Comparison of ENCODE assay signal across 27 mouse cellular contexts in the genomic region with DNA sequence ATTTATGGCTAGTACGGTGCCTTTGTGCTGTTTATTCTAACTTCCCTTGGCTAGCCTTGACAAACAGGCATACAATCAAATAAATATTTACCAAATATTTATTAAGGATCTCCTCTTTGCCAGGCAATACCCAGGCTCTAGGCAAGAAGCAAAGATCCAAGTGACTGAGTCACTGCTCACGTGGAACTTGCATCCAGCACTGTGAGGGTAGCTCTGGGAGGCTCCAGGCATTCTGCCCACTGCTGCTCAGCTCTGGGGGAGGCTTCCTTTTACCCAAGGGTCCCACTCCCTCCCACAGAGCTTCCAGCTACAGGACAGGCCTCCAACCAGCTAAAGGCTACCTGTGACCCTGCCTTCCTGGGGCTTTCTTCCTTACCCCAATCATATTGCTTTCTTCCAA.
DNase-seq lines count a peak whose midpoint lies in the region; ATAC-seq and TF ChIP-seq lines count a peak whose summit lies in the region.
"Had no signal": no experiment of that assay in that cellular context is flagged by ENCODE, and none has a peak within 500 bp of the region (broad histone marks: within the 10 kb centered on the region; RNA-seq: fewer than 3 reads in every experiment).

No protein-coding gene starts in this region.

- H3K27me3 ChIP-seq in C2C12 (ENCODE audit: control insufficient read depth, insufficient read depth, insufficient read length) (peaks cover 3% of the 10 kb centered on the region), Patski (no peaks in the 10 kb centered on the region), myocyte (ENCODE audit: control insufficient read depth, insufficient read depth, insufficient read length) (peaks cover under 1% of the 10 kb centered on the region)

- H3K4me2 ChIP-seq in myocyte (ENCODE audit: low read depth), result peak overlapping the region; percentile 54
- H3K4me2 ChIP-seq: embryonic facial prominence, embryonic 13.5 days; embryonic facial prominence, embryonic 15.5 days; forebrain, embryonic 12.5 days had no signal

- DNase-seq in Patski (ENCODE audit: low read depth, low spot score), result no peak
- DNase-seq in left cerebral cortex, adult 8-10 months (ENCODE audit: low spot score in 2 of 2), result no peak
- DNase-seq in gastrocnemius, adult 8-10 months (ENCODE audit: low spot score in 2 of 2), result no peak
- no peak for DNase-seq in urinary bladder, adult 2 months (ENCODE audit: low spot score)
- DNase-seq: adrenal gland, adult 8-10 months; adrenal gland, postnatal 14 days; adrenal gland, postnatal 36 days; B cell, adult 2 months; cerebellum, adult 11 months; cerebellum, adult 18-20 months; cerebellum, adult 8-10 months; cerebellum, adult 9-11 months; cerebellum, postnatal 14 days; cerebellum, postnatal 36 days; embryo, embryonic 11 days had no signal

- no peaks in the 10 kb centered on the region for H3K79me3 ChIP-seq in C2C12 (ENCODE audit: low read depth)

- TF ChIP-seq POLR2A in embryonic fibroblast, embryonic 13.5 days (IDR thresholded peaks at IDR 0.05; ENCODE audit: low read depth, low read length), result no peak
- TF ChIP-seq POLR2A in myocyte (IDR thresholded peaks at IDR 0.05; ENCODE audit: insufficient read length, low read depth), result no peak

- H3K79me2 ChIP-seq in C2C12 (ENCODE audit: control insufficient read depth, insufficient read depth) (no peaks in the 10 kb centered on the region), myocyte (ENCODE audit: control insufficient read depth, insufficient read depth) (no peaks in the 10 kb centered on the region)

- ATAC-seq in Patski, result peak; percentile 55
- ATAC-seq in CD4-positive, CD25-positive, alpha-beta regulatory T cell, adult 4 months, result no peak
- ATAC-seq: activated CD4-positive, CD25-positive, alpha-beta regulatory T cell, adult 4 months; forebrain, embryonic 14.5 days; forebrain, embryonic 16.5 days had no signal

- peak overlapping the region; percentile 85 for H3K27ac ChIP-seq in embryonic fibroblast, embryonic 13.5 days (ENCODE audit: insufficient read depth, low read length)
- H3K27ac ChIP-seq: embryonic facial prominence, embryonic 13.5 days; embryonic facial prominence, embryonic 15.5 days; forebrain, embryonic 10.5 days; forebrain, embryonic 12.5 days had no signal

- in situ Hi-C loops in Patski (cut with MboI; ENCODE audit: low pct_unique_long_range_greater_than_20kb), result no loop called here

- POLR2A ChIA-PET in Patski (lab: Charles Lee), result interaction anchor here (0.5 kb wide), 1 partner anchor 771 kb away, joined by 5 read pairs; no protein-coding TSS in a partner anchor

- H3ac ChIP-seq in C2C12 (ENCODE audit: control insufficient read depth, insufficient read length, low read depth), result peak overlapping the region; percentile 43
- no peak overlapping the region for H3ac ChIP-seq in myocyte (ENCODE audit: control insufficient read depth, insufficient read length)

- no peak for TF ChIP-seq CTCF in C2C12 (IDR thresholded peaks at IDR 0.05; ENCODE audit: control insufficient read depth, insufficient read depth, insufficient read length)
- no peak for TF ChIP-seq CTCF in Patski (IDR thresholded peaks at IDR 0.05)
- no peak for TF ChIP-seq CTCF in embryonic fibroblast, embryonic 13.5 days (IDR thresholded peaks at IDR 0.05; ENCODE audit: borderline replicate concordance, insufficient read depth, low read length)

- H3K36me3 ChIP-seq in C2C12 (ENCODE audit: control insufficient read depth, insufficient read depth), result no peaks in the 10 kb centered on the region
- H3K36me3 ChIP-seq in myocyte (ENCODE audit: control insufficient read depth, insufficient read depth), result no peaks in the 10 kb centered on the region
- H3K36me3 ChIP-seq: embryonic facial prominence, embryonic 13.5 days; embryonic facial prominence, embryonic 15.5 days; forebrain, embryonic 10.5 days; forebrain, embryonic 12.5 days; G1E had no signal

- CTCF ChIA-PET in Patski (lab: Charles Lee), result interaction anchor here (1.1 to 1.7 kb wide), 3 partner anchors 14 to 46 kb away, joined by 3 to 4 read pairs (median 3); no protein-coding TSS in a partner anchor

- no peak overlapping the region for H3K4me3 ChIP-seq in C2C12 (ENCODE audit: insufficient read depth, poor library complexity, severe bottlenecking)
- no peak overlapping the region for H3K4me3 ChIP-seq in embryonic fibroblast, embryonic 13.5 days (ENCODE audit: insufficient read depth, low read length)
- H3K4me3 ChIP-seq in myocyte, result no peak overlapping the region
- H3K4me3 ChIP-seq: embryonic facial prominence, embryonic 13.5 days; embryonic facial prominence, embryonic 15.5 days; forebrain, embryonic 10.5 days; forebrain, embryonic 12.5 days had no signal

- H3K4me1 ChIP-seq in embryonic fibroblast, embryonic 13.5 days (ENCODE audit: control insufficient read depth, insufficient read depth, low read length), result peaks cover 4% of the 10 kb centered on the region
- H3K4me1 ChIP-seq: embryonic facial prominence, embryonic 13.5 days; forebrain, embryonic 12.5 days had no signal

TF ChIP-seq in C2C12, 6 proteins besides CTCF, POLR2A, EP300 and RAD21:
- peak; percentile 74 for TF ChIP-seq USF1 (IDR thresholded peaks at IDR 0.05; ENCODE audit: low read depth)
- TF ChIP-seq MYOD1 (IDR thresholded peaks at IDR 0.05; ENCODE audit: control insufficient read depth, insufficient read length, low read depth), result no peak
- TF ChIP-seq MAX (IDR thresholded peaks at IDR 0.05), result peak; percentile 25

TF ChIP-seq in myocyte, 11 proteins besides CTCF, POLR2A, EP300 and RAD21:
- TF ChIP-seq USF1 (IDR thresholded peaks at IDR 0.05; ENCODE audit: low read depth) (peak; percentile 72), REST (IDR thresholded peaks at IDR 0.05; ENCODE audit: insufficient read depth, insufficient read length) (no peak), MAX (IDR thresholded peaks at IDR 0.05; ENCODE audit: low read depth) (no peak), POLR2AphosphoS2 (IDR thresholded peaks at IDR 0.05; ENCODE audit: insufficient read length, low read depth) (no peak), TCF12 (IDR thresholded peaks at IDR 0.05; ENCODE audit: insufficient read depth, poor library complexity, severe bottlenecking) (no peak)
